Mouse (Mus musculus): Measurements from ENCODE around the gene Eif4ebp2. TPM values are rescaled to one million over a fixed set of nuclear protein-coding genes. Genes with fewer than 3 reads are reported as not detected.

Eif4ebp2 gene
- polyA plus RNA-seq, 1 experiment = 71.1 TPM

DNA sequence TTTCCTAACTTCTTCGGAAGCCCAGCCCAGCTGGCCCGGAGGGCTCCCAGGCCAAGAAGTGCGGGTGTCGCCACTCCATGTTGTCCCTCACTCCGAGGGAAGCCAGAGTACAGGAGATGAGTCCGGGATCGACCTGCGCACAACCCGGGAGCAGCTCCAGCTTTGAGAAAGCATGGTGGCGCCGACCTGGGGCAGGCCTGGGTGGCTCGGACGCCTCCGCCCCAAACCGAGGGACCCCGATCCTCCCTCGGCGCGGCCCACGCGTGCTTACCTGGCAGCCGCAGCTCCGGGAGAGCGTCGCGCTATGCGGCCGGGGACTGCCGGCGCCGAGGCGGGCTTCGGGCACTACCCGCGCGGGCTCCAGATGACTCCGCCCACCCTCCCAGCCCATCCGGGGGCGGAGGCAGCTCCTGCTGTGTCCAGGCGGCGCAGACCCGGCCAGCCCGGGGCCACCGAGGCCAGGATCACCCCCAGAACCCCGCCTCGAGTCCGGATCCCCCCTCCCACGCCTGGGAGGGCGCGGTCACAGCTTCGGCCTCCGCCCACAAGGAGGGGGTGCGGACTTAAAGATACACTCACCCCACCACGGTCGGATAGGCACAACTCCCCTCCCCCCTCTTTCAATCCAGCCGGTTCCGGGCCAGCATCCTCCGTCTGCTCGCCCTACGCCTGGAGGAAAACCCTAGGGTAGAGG, 69.3 kb downstream of the Eif4ebp2 start, which contains the start of gene Pald1:
Gene Pald1 (minus strand): TSS at position 510 of the 694 bp plus-strand sequence.
- no peak for DNase-seq (ENCODE audit: low read depth)

DNA sequence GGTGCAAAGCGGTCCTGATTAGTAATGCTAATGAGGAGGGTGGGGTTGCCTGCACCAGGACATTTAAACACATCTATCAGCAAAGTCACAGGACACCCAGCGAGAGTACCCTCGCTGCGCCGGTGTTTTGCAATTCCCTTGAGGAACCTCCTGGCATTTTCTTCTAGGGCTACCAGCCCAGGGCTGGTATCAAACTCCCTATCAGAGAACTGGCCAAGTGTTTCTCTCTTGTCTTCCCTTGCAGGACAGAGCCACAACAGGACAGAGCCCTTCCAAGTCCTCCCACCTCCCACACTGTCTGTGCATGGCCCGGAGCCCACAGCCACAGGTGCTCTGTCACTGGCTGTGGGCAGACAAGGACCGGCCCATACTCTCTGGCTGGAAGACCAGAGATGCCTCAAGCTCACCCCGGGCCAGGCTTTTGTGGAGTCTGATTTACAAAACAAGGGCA, 70.2 kb downstream of the Eif4ebp2 start:
- DNase-seq (ENCODE audit: low read depth) = no peak

DNA sequence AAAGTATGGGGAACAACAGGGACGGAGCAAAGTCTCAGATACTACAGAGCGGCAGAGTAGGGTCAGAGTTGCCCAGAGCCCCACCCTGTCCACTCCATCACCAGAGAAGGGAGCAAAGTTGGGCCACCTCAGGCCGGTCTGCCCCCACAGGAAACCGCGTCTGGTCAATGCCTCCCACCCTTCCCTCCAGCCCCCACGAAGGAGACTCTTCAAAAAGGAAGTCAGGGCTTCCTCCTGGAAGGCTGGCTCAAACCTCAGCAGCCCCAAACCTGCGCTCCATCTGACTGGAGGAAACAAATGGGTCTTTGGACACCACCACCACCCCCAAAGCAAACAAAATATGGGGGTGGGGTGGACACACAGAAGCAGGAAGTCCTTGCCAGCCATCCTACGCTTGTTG, 70.6 kb downstream of the Eif4ebp2 start:
- no peak for DNase-seq (ENCODE audit: low read depth)

DNA sequence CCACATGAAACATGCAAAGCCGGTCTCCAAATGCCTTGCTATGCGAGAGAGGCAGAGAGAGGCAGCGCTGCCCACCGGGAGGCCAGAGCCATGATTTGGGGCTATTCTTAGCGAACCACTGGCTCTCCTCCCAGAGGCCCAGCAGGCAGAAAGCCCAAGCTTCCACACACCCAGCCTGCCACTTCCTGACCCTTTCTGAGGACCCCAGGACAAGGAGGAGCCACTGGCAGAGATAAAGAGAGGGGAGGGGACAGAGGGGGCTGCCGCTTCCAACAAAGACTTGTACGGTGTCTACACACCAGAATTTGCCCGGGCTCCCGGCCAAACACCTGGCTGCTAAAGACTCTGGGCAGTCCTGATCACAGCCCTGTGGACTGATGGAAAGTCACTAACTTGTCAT, 72.3 kb downstream of the Eif4ebp2 start:
- no peak for DNase-seq (ENCODE audit: low read depth)

DNA sequence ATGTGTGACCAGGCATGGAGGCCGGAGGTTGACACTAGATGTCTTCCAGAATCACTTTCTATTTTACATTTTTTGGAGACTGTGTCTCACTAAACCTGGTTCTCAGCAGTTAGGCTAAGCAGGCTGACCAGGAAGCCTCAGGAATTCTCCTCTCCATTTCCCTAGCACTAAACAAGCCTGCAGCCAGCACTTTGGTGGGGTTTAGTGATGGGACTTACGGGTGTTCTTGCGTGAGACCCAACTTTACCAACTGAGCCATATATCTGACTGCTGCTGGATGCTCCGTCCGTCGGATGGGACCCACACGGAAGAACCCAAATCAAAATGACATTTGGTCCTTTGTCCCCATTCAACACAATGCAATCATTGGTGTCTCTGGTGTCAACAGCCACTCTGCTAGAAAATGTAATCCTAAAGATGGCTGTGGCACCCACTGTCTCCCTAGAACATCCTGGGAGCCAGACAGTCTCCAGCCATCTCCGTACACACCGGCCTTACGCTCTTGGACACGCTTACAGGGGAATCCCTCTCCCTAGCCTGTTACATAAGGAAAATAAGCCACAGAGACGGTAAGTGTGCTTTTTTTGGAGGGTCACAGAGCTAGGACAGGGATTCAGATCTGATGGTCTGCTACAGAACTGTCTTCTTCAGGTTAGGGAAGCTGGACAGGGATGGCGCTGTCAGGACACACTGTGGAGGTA, 73.0 kb downstream of the Eif4ebp2 start:
- no peak for DNase-seq (ENCODE audit: low read depth)

DNA sequence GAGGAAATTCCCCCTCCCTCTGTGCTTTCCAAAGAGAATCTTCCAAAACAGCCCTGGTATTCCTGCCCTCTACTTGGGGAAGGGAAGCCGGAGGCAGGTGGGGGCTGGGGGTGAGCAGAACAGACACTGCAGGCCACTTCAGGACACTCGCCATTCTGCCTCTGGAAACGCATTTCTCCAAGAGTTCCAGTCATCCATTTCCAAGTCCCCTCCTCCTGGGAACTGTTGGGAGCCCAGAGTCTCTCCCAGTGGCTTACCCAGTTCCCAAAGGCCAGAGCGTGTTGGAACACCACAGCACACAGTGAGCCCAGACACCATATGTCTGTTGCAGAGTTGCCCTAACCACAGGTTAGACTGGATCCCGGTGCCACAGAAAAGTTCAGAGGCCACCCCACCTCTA, 73.8 kb downstream of the Eif4ebp2 start:
- DNase-seq (ENCODE audit: low read depth) = no peak

Other genes with a start within 250 kb of the Eif4ebp2 start
- gene Adamts14, start 179.2 kb downstream of the Eif4ebp2 start, polyA plus RNA-seq (2012; rRNA removed) = 3.6 and 3.8 TPM in 2 replicates
- 0.77 and 0.84 TPM in 2 replicates for gene Prf1, start 154.8 kb downstream of the Eif4ebp2 start, polyA plus RNA-seq (2012; rRNA removed)
- gene Pald1, start 69.1 kb downstream of the Eif4ebp2 start, polyA plus RNA-seq (2012; rRNA removed) = 16.2 and 18.8 TPM in 2 replicates
- 0.26 TPM in 1 of 2 replicates, not detected in the other for gene Nodal, start 34.7 kb downstream of the Eif4ebp2 start, polyA plus RNA-seq (2012; rRNA removed)
- 8.3 and 8.4 TPM in 2 replicates for gene Lrrc20, start 23.1 kb upstream of the Eif4ebp2 start, polyA plus RNA-seq (2012; rRNA removed)
- 0.32 and 0.39 TPM in 2 replicates for gene Npffr1, start 142.8 kb upstream of the Eif4ebp2 start, polyA plus RNA-seq (2012; rRNA removed)
- 44.5 and 56.0 TPM in 2 replicates for gene Ppa1, start 195.9 kb upstream of the Eif4ebp2 start, polyA plus RNA-seq (2012; rRNA removed)
- 102 and 121 TPM in 2 replicates for gene Sar1a, start 227.6 kb upstream of the Eif4ebp2 start, polyA plus RNA-seq (2012; rRNA removed)
- 56.5 and 58.5 TPM in 2 replicates for gene Tysnd1, start 242.9 kb upstream of the Eif4ebp2 start, polyA plus RNA-seq (2012; rRNA removed)

Data from gonadal fat pad, adult 2 months (tissue).